Mouse (Mus musculus) liver, embryonic 12.5 days (tissue): ENCODE measurements around the gene Inpp4b. TPM values are rescaled to one million over a fixed set of nuclear protein-coding genes. Genes with fewer than 3 reads are reported as not detected.

Experiments
- ATAC-seq: fragments of 200-750 bp; cut with Nextera tagmentation; 2 replicates; pipeline ENCODE4 v1.8.0; 2017; ENCODE audit warnings: moderate number of reproducible peaks, mild to moderate bottlenecking, moderate library complexity
- H3K27ac ChIP-seq: fragments of 300-500 bp; sonication (generic); 2 replicates; pipeline ENCODE4 v1.5.1; 2016; ENCODE audit warnings: mild to moderate bottlenecking
- H3K27me3 ChIP-seq: fragments of 300-500 bp; sonication (generic); replicated peaks from 2 replicates; pipeline ENCODE4 v1.6.1; 2016; ENCODE audit warnings: mild to moderate bottlenecking, moderate library complexity
- H3K36me3 ChIP-seq: fragments of 300-500 bp; sonication (generic); 2 replicates; pipeline ENCODE4 v1.6.1; 2016; ENCODE audit warnings: mild to moderate bottlenecking, moderate library complexity
- H3K4me1 ChIP-seq: fragments of 300-500 bp; sonication (generic); 2 replicates; pipeline ENCODE4 v1.6.1; 2016
- H3K4me2 ChIP-seq: fragments of 300-500 bp; sonication (generic); 2 replicates; pipeline ENCODE4 v1.6.1; 2016; ENCODE audit warnings: mild to moderate bottlenecking, moderate library complexity
- H3K4me3 ChIP-seq: fragments of 300-500 bp; sonication (generic); 2 replicates; pipeline ENCODE4 v1.5.1; 2016; ENCODE audit warnings: mild to moderate bottlenecking, moderate library complexity
- H3K9ac ChIP-seq: fragments of 300-500 bp; sonication (generic); 2 replicates; pipeline ENCODE4 v1.6.1; 2016; ENCODE audit warnings: mild to moderate bottlenecking, moderate library complexity
- H3K9me3 ChIP-seq: fragments of 300-500 bp; sonication (generic); replicated peaks from 2 replicates; pipeline ENCODE4 v1.6.1; 2016; ENCODE audit warnings: mild to moderate bottlenecking, moderate library complexity
- WGBS: fragments of 180-500 bp; shearing (Covaris S2); methylation state at CpG from one replicate; pipeline ENCODE4 v1.1.7; 2016; ENCODE audit not compliant: insufficient replicate concordance; 5-methylcytosine and 5-hydroxymethylcytosine counted together
- polyA plus RNA-seq: library from polyadenylated mRNA; unstranded; fragments of >200 nt; fragmentation: Nextera tagmentation; extraction: Ambion mirVana; gene quantifications from 2 replicates; pipeline ENCODE4 v1.2.1, GENCODE M21; 2016

The Inpp4b gene
- polyA plus RNA-seq, 1 experiment from 2014 or later: 2.5 TPM

GRCm38 (mm10) chr8:81371844-81372243 is 29.5 kb downstream of the Inpp4b start:
- Histone ChIP-seq H3K9me3 (no peaks in the 10 kb centered on the region), H3K36me3 (no peaks in the 10 kb centered on the region), H3K4me1 (no peaks in the 10 kb centered on the region), H3K27me3 (no peaks in the 10 kb centered on the region), H3K27ac (no peak overlapping the region), H3K4me3 (no peak overlapping the region), H3K9ac (no peak overlapping the region), H3K4me2 (no peak overlapping the region)
- ATAC-seq: no peak
- 79% methylated on average over 4 of the region's 4 CpGs for WGBS

GRCm38 (mm10) chr8:81374877-81375475 is 32.6 kb downstream of the Inpp4b start:
- Histone ChIP-seq H3K4me3 (no peak overlapping the region), H3K4me1 (no peaks in the 10 kb centered on the region), H3K4me2 (no peak overlapping the region), H3K36me3 (no peaks in the 10 kb centered on the region), H3K9ac (no peak overlapping the region), H3K9me3 (no peaks in the 10 kb centered on the region), H3K27ac (no peak overlapping the region), H3K27me3 (no peaks in the 10 kb centered on the region)
- 58% methylated on average over 4 of the region's 4 CpGs for WGBS
- ATAC-seq: no peak

GRCm38 (mm10) chr8:81388953-81389352 is 46.6 kb downstream of the Inpp4b start:
- Histone ChIP-seq H3K4me2 (no peak overlapping the region), H3K36me3 (no peaks in the 10 kb centered on the region), H3K9ac (no peak overlapping the region), H3K4me1 (no peaks in the 10 kb centered on the region), H3K9me3 (no peaks in the 10 kb centered on the region), H3K4me3 (no peak overlapping the region), H3K27ac (no peak overlapping the region), H3K27me3 (no peaks in the 10 kb centered on the region)
- 68% methylated on average over 6 of the region's 6 CpGs for WGBS
- no peak for ATAC-seq

- no peaks in the 10 kb centered on the region for H3K27me3 ChIP-seq
- no peak overlapping the region for H3K27ac ChIP-seq
- H3K4me2 ChIP-seq: no peak overlapping the region
- no peaks in the 10 kb centered on the region for H3K9me3 ChIP-seq
- no peak for ATAC-seq
- no peaks in the 10 kb centered on the region for H3K4me1 ChIP-seq
- no peaks in the 10 kb centered on the region for H3K36me3 ChIP-seq
- H3K9ac ChIP-seq: no peak overlapping the region
- H3K4me3 ChIP-seq: no peak overlapping the region
Observed at GRCm38 (mm10) chr8:81399071-81399470, 56.7 kb downstream of the Inpp4b start.

GRCm38 (mm10) chr8:81399501-81399900 is 57.1 kb downstream of the Inpp4b start:
- no peaks in the 10 kb centered on the region for H3K9me3 ChIP-seq
- H3K27me3 ChIP-seq: no peaks in the 10 kb centered on the region
- no peak overlapping the region for H3K4me2 ChIP-seq
- no peaks in the 10 kb centered on the region for H3K36me3 ChIP-seq
- H3K9ac ChIP-seq: no peak overlapping the region
- H3K4me1 ChIP-seq: no peaks in the 10 kb centered on the region
- 60% methylated on average over 4 of the region's 4 CpGs for WGBS
- no peak overlapping the region for H3K4me3 ChIP-seq
- ATAC-seq: no peak
- H3K27ac ChIP-seq: no peak overlapping the region

- H3K9ac ChIP-seq: no peak overlapping the region
- H3K4me2 ChIP-seq: no peak overlapping the region
- no peak overlapping the region for H3K4me3 ChIP-seq
- no peaks in the 10 kb centered on the region for H3K9me3 ChIP-seq
- H3K27ac ChIP-seq: no peak overlapping the region
- no peak for ATAC-seq
- no peaks in the 10 kb centered on the region for H3K27me3 ChIP-seq
- WGBS: 50% methylated on average over 2 of the region's 2 CpGs
- no peaks in the 10 kb centered on the region for H3K4me1 ChIP-seq
- H3K36me3 ChIP-seq: no peaks in the 10 kb centered on the region
Observed at GRCm38 (mm10) chr8:81412707-81413106, 70.4 kb downstream of the Inpp4b start.

- Histone ChIP-seq H3K4me3 (no peak overlapping the region), H3K27me3 (no peaks in the 10 kb centered on the region), H3K9me3 (no peaks in the 10 kb centered on the region), H3K9ac (no peak overlapping the region), H3K27ac (no peak overlapping the region), H3K4me1 (no peaks in the 10 kb centered on the region), H3K36me3 (no peaks in the 10 kb centered on the region), H3K4me2 (no peak overlapping the region)
- 72% methylated on average over 3 of the region's 3 CpGs for WGBS
- ATAC-seq: no peak
Observed at GRCm38 (mm10) chr8:81443957-81444356, 101.6 kb downstream of the Inpp4b start.

GRCm38 (mm10) chr8:81449798-81450197 is 107.4 kb downstream of the Inpp4b start:
- no peak for ATAC-seq
- Histone ChIP-seq H3K9me3 (no peaks in the 10 kb centered on the region), H3K4me2 (no peak overlapping the region), H3K9ac (no peak overlapping the region), H3K36me3 (no peaks in the 10 kb centered on the region), H3K27me3 (no peaks in the 10 kb centered on the region), H3K27ac (no peak overlapping the region), H3K4me3 (no peak overlapping the region), H3K4me1 (no peaks in the 10 kb centered on the region)
- 39% methylated on average over 2 of the region's 2 CpGs for WGBS

GRCm38 (mm10) chr8:81452082-81452481 is 109.7 kb downstream of the Inpp4b start:
- 53% methylated on average over 6 of the region's 6 CpGs for WGBS

GRCm38 (mm10) chr8:81454830-81455229 is 112.5 kb downstream of the Inpp4b start:
- no peak overlapping the region for H3K9ac ChIP-seq
- H3K4me2 ChIP-seq: no peak overlapping the region
- no peak for ATAC-seq
- no peaks in the 10 kb centered on the region for H3K36me3 ChIP-seq
- no peak overlapping the region for H3K27ac ChIP-seq
- 30% methylated on average over 2 of the region's 2 CpGs for WGBS
- no peaks in the 10 kb centered on the region for H3K27me3 ChIP-seq
- no peaks in the 10 kb centered on the region for H3K4me1 ChIP-seq
- H3K4me3 ChIP-seq: no peak overlapping the region
- H3K9me3 ChIP-seq: no peaks in the 10 kb centered on the region

More at GRCm38 (mm10) chr8:81452082-81452481, 109.7 kb downstream of the Inpp4b start:
- ATAC-seq: no peak
- H3K4me3 ChIP-seq: no peak overlapping the region
- no peak overlapping the region for H3K4me2 ChIP-seq
- H3K27ac ChIP-seq: no peak overlapping the region
- H3K27me3 ChIP-seq: no peaks in the 10 kb centered on the region
- no peaks in the 10 kb centered on the region for H3K4me1 ChIP-seq
- no peaks in the 10 kb centered on the region for H3K36me3 ChIP-seq
- no peaks in the 10 kb centered on the region for H3K9me3 ChIP-seq
- H3K9ac ChIP-seq: no peak overlapping the region

- Histone ChIP-seq H3K4me3 (no peak overlapping the region), H3K27ac (no peak overlapping the region), H3K36me3 (no peaks in the 10 kb centered on the region), H3K4me1 (no peaks in the 10 kb centered on the region), H3K4me2 (no peak overlapping the region), H3K27me3 (no peaks in the 10 kb centered on the region), H3K9me3 (no peaks in the 10 kb centered on the region), H3K9ac (no peak overlapping the region)
- 65% methylated on average over 3 of the region's 3 CpGs for WGBS
- no peak for ATAC-seq
Observed at GRCm38 (mm10) chr8:81463762-81464161, 121.4 kb downstream of the Inpp4b start.

- H3K4me3 ChIP-seq: no peak overlapping the region
- no peaks in the 10 kb centered on the region for H3K27me3 ChIP-seq
- H3K9ac ChIP-seq: no peak overlapping the region
- H3K4me1 ChIP-seq: no peaks in the 10 kb centered on the region
- H3K36me3 ChIP-seq: no peaks in the 10 kb centered on the region
- 52% methylated on average over 2 of the region's 2 CpGs for WGBS
- no peak for ATAC-seq
- H3K27ac ChIP-seq: no peak overlapping the region
- no peaks in the 10 kb centered on the region for H3K9me3 ChIP-seq
- no peak overlapping the region for H3K4me2 ChIP-seq
Observed at GRCm38 (mm10) chr8:81466776-81467175, 124.4 kb downstream of the Inpp4b start.

- Histone ChIP-seq H3K4me2 (no peak overlapping the region), H3K27ac (no peak overlapping the region), H3K9me3 (no peaks in the 10 kb centered on the region), H3K4me3 (no peak overlapping the region), H3K36me3 (no peaks in the 10 kb centered on the region), H3K9ac (no peak overlapping the region), H3K27me3 (no peaks in the 10 kb centered on the region), H3K4me1 (no peaks in the 10 kb centered on the region)
- no peak for ATAC-seq
- 29% methylated on average over 3 of the region's 3 CpGs for WGBS
Observed at GRCm38 (mm10) chr8:81478674-81479073, 136.3 kb downstream of the Inpp4b start.
